Comparison of ENCODE assay signal across 28 mouse cellular contexts in genomic region chr1:57206944-57207343, GRCm38 (mm10).
"Had no signal": no experiment of that assay in that cellular context is flagged by ENCODE, and none has a peak within 500 bp of the region (broad histone marks: within the 10 kb centered on the region; RNA-seq: fewer than 3 reads in every experiment).

No protein-coding gene starts in this region.

- H3K27me3 ChIP-seq: hindbrain, embryonic 12.5 days; intestine, embryonic 15.5 days; liver, embryonic 13.5 days; liver, embryonic 15.5 days had no signal

- H3K36me3 ChIP-seq: heart, embryonic 10.5 days; heart, embryonic 12.5 days; hindbrain, embryonic 10.5 days; hindbrain, embryonic 12.5 days; intestine, embryonic 15.5 days; limb, embryonic 10.5 days; limb, embryonic 12.5 days; liver, embryonic 13.5 days; liver, embryonic 15.5 days had no signal

- DNase-seq: gastrocnemius, adult 2 months; gastrocnemius, postnatal 10 days; gastrocnemius, postnatal 25 days; heart, adult 18-20 months; heart, postnatal 10 days; heart, postnatal 4 days; kidney, adult 18-20 months; kidney, adult 8-10 months; kidney, postnatal 10 days; kidney, postnatal 25 days; kidney, postnatal 4 days; liver; liver, embryonic 13.5 days had no signal

- H3K27ac ChIP-seq: gastrocnemius, adult 2 months; heart, embryonic 10.5 days; hindbrain, embryonic 10.5 days; hindbrain, embryonic 12.5 days; hindbrain, embryonic 14.5 days; intestine, embryonic 15.5 days; layer of hippocampus, adult 2 months; left cerebral cortex, adult 2 months; limb, embryonic 10.5 days; limb, embryonic 12.5 days; liver, embryonic 13.5 days; liver, embryonic 15.5 days had no signal

- H3K9ac ChIP-seq: heart, embryonic 12.5 days; hindbrain, embryonic 12.5 days; hindbrain, embryonic 14.5 days; intestine, embryonic 15.5 days; limb, embryonic 12.5 days; liver, embryonic 13.5 days; liver, embryonic 15.5 days had no signal

- H3K9me3 ChIP-seq: heart, embryonic 10.5 days; heart, embryonic 12.5 days; hindbrain, embryonic 10.5 days; hindbrain, embryonic 12.5 days; intestine, embryonic 15.5 days; limb, embryonic 10.5 days; limb, embryonic 12.5 days; liver, embryonic 13.5 days; liver, embryonic 15.5 days had no signal

- ATAC-seq: hindbrain, embryonic 16.5 days; inflammation-experienced regulatory T-cells, adult 6 months; intestine, embryonic 15.5 days; intestine, postnatal 0 days had no signal

- H3K4me1 ChIP-seq: heart, embryonic 10.5 days; liver, embryonic 13.5 days; liver, embryonic 15.5 days had no signal

- H3K4me2 ChIP-seq: heart, embryonic 12.5 days; hindbrain, embryonic 12.5 days; hindbrain, embryonic 14.5 days; intestine, embryonic 15.5 days; limb, embryonic 12.5 days; liver, embryonic 11.5 days; liver, embryonic 13.5 days; liver, embryonic 15.5 days had no signal

- H3K4me3 ChIP-seq: gastrocnemius, adult 2 months; heart, embryonic 10.5 days; heart, embryonic 12.5 days; hindbrain, embryonic 10.5 days; hindbrain, embryonic 12.5 days; intestine, embryonic 15.5 days; layer of hippocampus, adult 2 months; left cerebral cortex, adult 2 months; limb, embryonic 10.5 days; limb, embryonic 12.5 days; liver, embryonic 13.5 days; liver, embryonic 15.5 days had no signal
